Mouse (Mus musculus) forebrain, embryonic 15.5 days (tissue): ENCODE data around the gene Gm49373. TPM values are rescaled to one million over a fixed set of nuclear protein-coding genes. Genes with fewer than 3 reads are reported as not detected.
A peak's percentile ranks its signal among the peaks of the same experiment; 100 is the strongest.

Experiments
- ATAC-seq: fragments of 200-750 bp; cut with Nextera tagmentation; replicated peaks from 2 replicates; pipeline ENCODE4 v1.8.0; 2017; ENCODE audit warnings: mild to moderate bottlenecking, moderate TSS enrichment, moderate library complexity
- H3K27ac ChIP-seq: fragments of 300-500 bp; sonication (generic); replicated peaks from 2 replicates; pipeline ENCODE4 v1.5.1; 2015; ENCODE audit warnings: mild to moderate bottlenecking, inconsistent platforms
- H3K27me3 ChIP-seq: fragments of 300-500 bp; sonication (generic); 2 replicates; pipeline ENCODE4 v1.6.1; 2015; ENCODE audit warnings: inconsistent platforms
- H3K36me3 ChIP-seq: fragments of 300-500 bp; sonication (generic); 2 replicates; pipeline ENCODE4 v1.6.1; 2015; ENCODE audit warnings: mild to moderate bottlenecking, inconsistent platforms
- H3K4me1 ChIP-seq: fragments of 300-500 bp; sonication (generic); 2 replicates; pipeline ENCODE4 v1.6.1; 2015; ENCODE audit warnings: inconsistent platforms
- H3K4me2 ChIP-seq: fragments of 300-500 bp; sonication (generic); replicated peaks from 2 replicates; pipeline ENCODE4 v1.6.1; 2015; ENCODE audit warnings: mild to moderate bottlenecking, inconsistent platforms
- H3K4me3 ChIP-seq: fragments of 300-500 bp; sonication (generic); 2 replicates; pipeline ENCODE4 v1.5.1; 2015; ENCODE audit warnings: mild to moderate bottlenecking, inconsistent platforms
- H3K9ac ChIP-seq: fragments of 300-500 bp; sonication (generic); replicated peaks from 2 replicates; pipeline ENCODE4 v1.6.1; 2015; ENCODE audit warnings: mild to moderate bottlenecking, inconsistent platforms
- H3K9me3 ChIP-seq: fragments of 300-500 bp; sonication (generic); 2 replicates; pipeline ENCODE4 v1.6.1; 2016; ENCODE audit warnings: inconsistent platforms
- WGBS: fragments of 180-500 bp; shearing (Covaris S2); methylation state at CpG from one replicate; pipeline ENCODE4 v1.1.7; 2015; ENCODE audit warnings: mixed read lengths; 5-methylcytosine and 5-hydroxymethylcytosine counted together
- microRNA counts: library from miRNA; unstranded; fragments of <30 nt; microRNA quantifications from one replicate; lab custom pipeline; 2016
- microRNA-seq: library from miRNA; unstranded; fragments of <30 nt; microRNA quantifications from one replicate; pipeline ENCODE4, GENCODE M21; 2016
- polyA plus RNA-seq: library from polyadenylated mRNA; unstranded; fragments of >200 nt; fragmentation: Nextera tagmentation; extraction: Ambion mirVana; gene quantifications from 2 replicates; pipeline ENCODE4 v1.2.1, GENCODE M21; 2015

Gm49373 gene
- polyA plus RNA-seq, 1 experiment from 2014 or later, result 1.3 TPM

DNA sequence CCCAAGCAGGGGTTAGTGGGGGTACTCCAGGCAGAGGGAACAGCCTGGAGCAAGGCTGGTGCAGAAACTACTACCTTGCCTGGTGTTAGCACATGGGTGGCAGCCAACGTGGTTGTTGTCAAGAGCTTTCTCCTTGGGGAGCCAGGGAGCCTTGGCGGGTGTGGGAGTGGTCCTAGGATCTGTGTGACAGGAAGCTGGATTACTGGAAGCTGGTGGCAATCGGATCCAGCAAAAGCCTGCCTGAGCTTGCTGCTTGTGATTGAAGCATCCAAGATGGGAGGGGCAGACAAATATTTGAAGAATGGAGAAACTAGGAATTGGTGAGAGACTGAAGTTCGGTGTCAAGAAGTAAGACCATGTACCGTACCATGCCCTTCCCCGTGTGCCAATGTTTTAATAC is 50.6 kb downstream of the Gm49373 start:
- peaks cover 21% of the 10 kb centered on the region for H3K27me3 ChIP-seq

DNA sequence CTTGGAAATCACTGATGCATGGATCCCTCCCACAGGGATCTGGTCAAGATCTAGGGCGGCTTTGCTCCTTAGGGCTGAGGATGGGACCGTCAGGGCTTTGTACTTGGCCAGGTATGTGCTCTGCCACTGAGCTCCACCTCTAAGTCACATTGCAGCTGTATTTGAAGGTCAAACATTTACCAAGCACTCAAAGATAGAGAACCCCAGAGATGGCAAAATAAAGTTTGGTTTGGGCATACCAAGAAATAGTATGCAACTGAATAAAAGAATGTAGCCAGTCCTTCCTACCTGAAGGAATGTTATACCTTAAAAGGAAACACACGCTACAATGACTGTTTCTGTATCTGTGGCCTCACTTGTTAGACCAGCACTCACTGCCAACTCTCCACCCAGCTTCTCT is 51.5 kb downstream of the Gm49373 start:
- Histone ChIP-seq H3K9me3 (no peaks in the 10 kb centered on the region), H3K9ac (no peak overlapping the region), H3K36me3 (no peaks in the 10 kb centered on the region), H3K4me1 (no peaks in the 10 kb centered on the region), H3K27me3 (peaks cover 30% of the 10 kb centered on the region), H3K4me2 (no peak overlapping the region), H3K4me3 (no peak overlapping the region), H3K27ac (no peak overlapping the region)
- ATAC-seq, result no peak
- WGBS, result 77% methylated on average over 3 of the region's 3 CpGs

More for the DNA sequence above, 50.6 kb downstream of the Gm49373 start:
- Histone ChIP-seq H3K4me3 (no peak overlapping the region), H3K9ac (no peak overlapping the region), H3K27ac (no peak overlapping the region), H3K36me3 (no peaks in the 10 kb centered on the region), H3K9me3 (no peaks in the 10 kb centered on the region), H3K4me2 (no peak overlapping the region), H3K4me1 (no peaks in the 10 kb centered on the region)
- 66% methylated on average over 6 of the region's 6 CpGs for WGBS
- ATAC-seq, result no peak

DNA sequence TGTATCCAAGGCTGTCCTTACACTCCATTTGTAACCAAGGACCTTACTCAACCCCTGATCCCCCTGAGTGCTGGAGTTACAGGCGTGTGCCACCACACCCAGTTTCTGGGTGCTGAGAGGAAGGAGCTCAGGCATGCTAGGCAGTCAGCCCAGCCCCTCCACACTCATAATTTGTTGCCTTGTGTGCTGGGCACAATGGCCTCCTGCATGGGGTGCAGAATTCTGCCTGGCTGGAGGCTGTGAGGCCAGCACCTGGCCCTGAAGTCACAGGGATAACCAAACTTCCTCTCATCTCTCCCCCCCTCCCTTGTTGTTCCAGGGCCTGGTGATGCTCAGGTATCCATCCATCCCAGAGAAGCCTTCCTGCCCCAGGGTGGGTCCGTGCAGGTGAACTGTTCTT is 54.3 kb downstream of the Gm49373 start:
- Histone ChIP-seq H3K36me3 (no peaks in the 10 kb centered on the region), H3K4me3 (no peak overlapping the region), H3K4me1 (peaks cover 11% of the 10 kb centered on the region), H3K9ac (no peak overlapping the region), H3K9me3 (no peaks in the 10 kb centered on the region), H3K27ac (no peak overlapping the region), H3K4me2 (no peak overlapping the region), H3K27me3 (peaks cover 51% of the 10 kb centered on the region)
- no peak for ATAC-seq
- 72% methylated on average over 2 of the region's 2 CpGs for WGBS

DNA sequence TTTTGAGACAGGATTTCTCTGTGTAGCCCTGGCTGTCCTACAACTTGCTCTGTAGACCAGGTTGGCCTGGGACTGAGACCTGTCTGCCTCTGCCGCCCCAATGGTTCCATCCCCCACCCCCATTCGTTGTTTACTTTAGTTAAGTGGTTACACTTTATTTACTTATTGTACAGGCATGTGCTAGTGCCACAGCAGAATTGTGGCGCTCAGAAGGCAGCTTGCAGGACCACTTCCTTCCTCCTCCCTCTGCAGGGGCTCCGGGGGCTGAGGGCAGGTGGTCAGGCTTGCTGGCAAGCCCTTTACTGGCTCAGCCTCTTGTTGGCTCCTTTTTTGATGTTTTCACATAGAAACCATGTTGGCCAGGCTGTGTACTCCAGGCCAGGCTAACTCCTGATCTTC is 55.7 kb downstream of the Gm49373 start:
- Histone ChIP-seq H3K27me3 (peaks cover 51% of the 10 kb centered on the region), H3K4me3 (no peak overlapping the region), H3K4me2 (no peak overlapping the region)

DNA sequence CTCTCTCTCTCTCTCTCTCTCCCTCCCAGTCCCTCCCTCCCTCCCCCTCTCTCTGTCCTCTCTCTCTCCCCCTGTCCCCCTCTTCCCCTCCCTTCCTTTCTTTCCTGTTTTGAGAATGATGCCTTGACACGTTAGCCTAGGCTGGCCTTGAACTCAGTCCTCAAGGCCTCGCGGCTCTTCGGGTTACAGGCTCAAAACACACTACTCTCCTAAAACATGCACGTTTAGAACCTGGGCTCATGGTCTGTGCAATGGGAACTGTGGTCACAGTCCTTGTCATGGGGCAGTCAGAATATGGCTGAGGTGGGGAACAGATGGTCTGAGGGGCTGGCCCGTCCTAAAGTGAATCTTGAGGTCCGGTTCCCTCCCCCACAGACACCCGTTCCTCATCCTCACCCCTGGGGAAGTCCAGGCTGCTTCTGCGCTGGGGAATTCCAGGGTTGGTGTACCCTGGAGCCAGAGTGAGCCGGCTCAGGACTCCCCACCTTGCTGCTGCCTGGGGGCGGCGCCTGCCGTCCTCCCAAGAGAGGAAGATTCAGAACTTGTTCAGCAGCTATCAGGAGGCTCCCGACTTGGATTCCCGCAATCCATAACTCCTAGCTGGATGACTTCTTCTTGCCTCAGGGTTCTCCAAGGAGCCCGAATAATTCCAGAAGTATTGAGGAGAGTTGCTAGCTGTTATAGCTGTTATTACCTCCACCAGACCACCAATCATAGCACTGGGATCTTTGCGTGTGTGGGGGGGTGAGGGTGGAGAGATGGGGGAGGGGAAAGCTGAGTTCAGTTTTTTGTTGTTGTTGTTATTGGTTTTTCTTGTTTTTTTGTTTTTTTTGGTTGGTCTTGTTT is 56.3 kb downstream of the Gm49373 start:
- Histone ChIP-seq H3K4me1 (peaks cover 11% of the 10 kb centered on the region), H3K27me3 (peaks cover 51% of the 10 kb centered on the region), H3K36me3 (no peaks in the 10 kb centered on the region), H3K4me2 (no peak overlapping the region), H3K27ac (no peak overlapping the region), H3K9me3 (no peaks in the 10 kb centered on the region), H3K4me3 (no peak overlapping the region), H3K9ac (no peak overlapping the region)
- 7% methylated on average over 17 of the region's 17 CpGs for WGBS
- ATAC-seq, result no peak

More for the DNA sequence above, 55.7 kb downstream of the Gm49373 start:
- 33% methylated on average over 4 of the region's 4 CpGs for WGBS
- H3K36me3 ChIP-seq, result no peaks in the 10 kb centered on the region
- H3K9ac ChIP-seq, result no peak overlapping the region
- H3K27ac ChIP-seq, result no peak overlapping the region
- H3K9me3 ChIP-seq, result no peaks in the 10 kb centered on the region
- H3K4me1 ChIP-seq, result peaks cover 11% of the 10 kb centered on the region
- ATAC-seq, result no peak

DNA sequence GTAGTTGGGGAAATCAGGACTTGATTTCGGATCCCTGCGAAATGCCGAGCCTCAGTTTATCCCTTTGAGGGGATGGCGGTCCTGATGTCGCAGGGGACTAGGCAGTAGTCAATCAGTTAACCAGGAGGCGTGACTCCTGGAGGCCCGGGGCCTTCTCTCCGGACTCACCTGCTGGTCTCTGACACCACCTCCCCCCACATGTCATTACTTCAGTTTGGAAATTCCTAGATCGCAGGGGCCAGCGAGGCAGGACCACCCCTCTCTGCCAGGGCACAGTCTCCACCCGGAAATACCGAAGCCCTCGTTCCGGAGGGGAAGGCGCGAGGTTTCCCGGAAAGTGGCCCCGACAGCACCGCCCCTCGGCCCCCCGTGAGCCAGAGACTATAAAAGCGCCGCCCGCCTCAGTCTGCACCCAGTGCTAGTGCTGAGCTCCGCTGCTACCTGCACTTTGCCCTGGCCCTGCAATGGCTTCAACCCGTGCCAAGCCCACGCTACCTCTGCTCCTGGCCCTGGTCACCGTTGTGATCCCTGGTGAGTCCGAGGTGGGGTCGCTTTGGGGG is 57.2 kb downstream of the Gm49373 start, which contains the start of gene Icam1:
Gene Icam1, plus strand, starts transcription at position 415 of the 560 bp plus-strand sequence.
- H3K4me2 ChIP-seq, result peak within 1 kb of the TSS; percentile 37
- no peak for ATAC-seq
- WGBS, result 2% methylated on average over 30 of the region's 30 CpGs
- H3K9ac ChIP-seq, result no peak within 1 kb of the TSS
- H3K4me3 ChIP-seq, result peak within 1 kb of the TSS; percentile 25
- H3K36me3 ChIP-seq, result no peaks in the 10 kb centered on the region
- peaks cover 11% of the 10 kb centered on the region for H3K4me1 ChIP-seq
- H3K9me3 ChIP-seq, result no peaks in the 10 kb centered on the region
- H3K27me3 ChIP-seq, result peaks cover 51% of the 10 kb centered on the region
- no peak within 1 kb of the TSS for H3K27ac ChIP-seq

DNA sequence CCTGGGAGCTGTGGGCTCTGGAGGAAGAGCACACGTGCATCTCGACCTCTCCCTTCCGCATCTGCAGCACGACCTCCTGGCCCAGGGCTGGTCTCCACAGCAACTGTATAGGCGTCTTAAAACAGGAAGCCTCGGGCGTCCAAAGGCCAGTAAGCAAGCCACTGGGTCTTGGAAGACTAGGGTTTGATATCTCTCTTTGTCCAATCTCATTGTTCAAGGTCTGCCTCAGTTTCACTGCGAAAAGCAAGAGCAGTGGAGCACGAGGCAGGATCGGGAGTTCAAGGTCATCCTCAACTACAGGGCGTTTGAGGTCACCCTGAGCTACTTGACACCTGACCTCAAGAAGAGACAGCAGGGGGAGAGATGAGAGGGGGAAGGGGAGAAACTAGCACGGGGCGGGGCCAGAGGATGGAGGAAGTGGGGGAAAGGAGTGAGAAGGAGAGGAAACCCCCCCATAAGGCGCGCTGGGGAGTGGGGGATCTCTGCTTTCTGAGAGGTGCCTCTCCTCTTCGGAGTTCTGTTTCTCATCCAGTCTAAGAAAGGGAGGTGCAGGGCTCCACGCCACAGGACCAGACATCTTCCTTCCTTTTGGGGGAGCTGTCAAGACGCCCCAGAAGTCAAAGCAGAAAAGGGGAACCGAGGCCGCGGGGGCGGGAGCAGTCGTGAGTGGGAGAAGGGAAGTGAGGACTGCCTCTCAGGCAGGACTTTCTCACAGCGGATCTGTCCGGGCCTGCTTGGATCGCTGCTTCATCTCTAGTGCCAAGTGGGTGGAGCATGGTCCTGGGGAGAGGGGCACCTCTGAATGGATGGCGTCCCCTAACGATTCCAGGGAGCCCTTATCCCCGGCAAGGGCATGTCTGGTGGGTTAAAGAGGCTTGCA is 58.0 kb downstream of the Gm49373 start:
- H3K27me3 ChIP-seq, result peaks cover 51% of the 10 kb centered on the region
- no peak overlapping the region for H3K9ac ChIP-seq
- no peak overlapping the region for H3K27ac ChIP-seq

More for the DNA sequence above, 58.0 kb downstream of the Gm49373 start:
- H3K4me1 ChIP-seq, result peaks cover 11% of the 10 kb centered on the region
- H3K4me3 ChIP-seq, result peak overlapping the region; percentile 25; the same call in 1 of the 2 replicates
- WGBS, result 4% methylated on average over 29 of the region's 29 CpGs
- peak overlapping the region; percentile 37 for H3K4me2 ChIP-seq
- no peaks in the 10 kb centered on the region for H3K36me3 ChIP-seq
- ATAC-seq, result no peak
- no peaks in the 10 kb centered on the region for H3K9me3 ChIP-seq

MicroRNA genes within 50 kb of the gene (microRNA counts, 519-probe panel; counts per million panel counts)
- 3,042 counts per million, percentile 73 among the panel's probes with 10 or more counts for microRNA mmu-miR-1900 (lab: Ali Mortazavi, UCI)

Small RNAs within 50 kb of the gene (microRNA-seq; reads per million reads assigned to microRNA genes)
- gene Mir1900, result not detected
- not detected for gene Mir7082

Other genes starting within 250 kb of the Gm49373 start
- 2.9 and 3.5 TPM in 2 replicates for gene A230050P20Rik, start 204.5 kb downstream of the Gm49373 start, polyA plus RNA-seq
- 15.4 and 15.6 TPM in 2 replicates for gene Angptl6, start 193.4 kb downstream of the Gm49373 start, polyA plus RNA-seq
- gene Ppan, start 184.9 kb downstream of the Gm49373 start, polyA plus RNA-seq, result 57.1 and 59.0 TPM in 2 replicates
- 267 and 288 TPM in 2 replicates for gene Eif3g, start 174.5 kb downstream of the Gm49373 start, polyA plus RNA-seq
- gene Dnmt1, start 113.2 kb downstream of the Gm49373 start, polyA plus RNA-seq, result 80.0 and 84.6 TPM in 2 replicates
- 6.9 and 7.5 TPM in 2 replicates for gene S1pr2, start 96.3 kb downstream of the Gm49373 start, polyA plus RNA-seq
- 112 and 115 TPM in 2 replicates for gene Mrpl4, start 70.4 kb downstream of the Gm49373 start, polyA plus RNA-seq
- gene Icam1, start 57.1 kb downstream of the Gm49373 start, polyA plus RNA-seq, result 2.8 and 3.0 TPM in 2 replicates
- 0.25 TPM in 1 of 2 replicates, not detected in the other for gene Icam4, start 43.7 kb downstream of the Gm49373 start, polyA plus RNA-seq
- gene Icam5, start 41.0 kb downstream of the Gm49373 start, polyA plus RNA-seq, result 1.5 and 2.2 TPM in 2 replicates
- 0.37 and 2.2 TPM in 2 replicates for gene Zglp1, start 6.0 kb downstream of the Gm49373 start, polyA plus RNA-seq
- gene Fdx1l, start 518 bp upstream of the Gm49373 start, polyA plus RNA-seq, result 52.2 and 58.9 TPM in 2 replicates
- gene Gm38431, start 18.9 kb upstream of the Gm49373 start, polyA plus RNA-seq, result 1.0 and 1.3 TPM in 2 replicates
- gene Raver1, start 18.9 kb upstream of the Gm49373 start, polyA plus RNA-seq, result 36.8 and 42.0 TPM in 2 replicates
- 10.3 and 11.1 TPM in 2 replicates for gene Tyk2, start 58.1 kb upstream of the Gm49373 start, polyA plus RNA-seq
- gene Cdc37, start 76.9 kb upstream of the Gm49373 start, polyA plus RNA-seq, result 217 and 221 TPM in 2 replicates
- gene Pde4a, start 92.6 kb upstream of the Gm49373 start, polyA plus RNA-seq, result 23.7 and 25.9 TPM in 2 replicates
- 71.6 and 72.5 TPM in 2 replicates for gene Keap1, start 166.3 kb upstream of the Gm49373 start, polyA plus RNA-seq
- gene S1pr5, start 175.3 kb upstream of the Gm49373 start, polyA plus RNA-seq, result 1.6 TPM in 2 replicates
- 53.1 and 55.0 TPM in 2 replicates for gene Atg4d, start 192.2 kb upstream of the Gm49373 start, polyA plus RNA-seq
- gene Kri1, start 214.9 kb upstream of the Gm49373 start, polyA plus RNA-seq, result 18.0 and 18.1 TPM in 2 replicates
- 91.3 and 97.9 TPM in 2 replicates for gene Cdkn2d, start 218.3 kb upstream of the Gm49373 start, polyA plus RNA-seq
- 1.1 and 1.4 TPM in 2 replicates for gene Ap1m2, start 239.2 kb upstream of the Gm49373 start, polyA plus RNA-seq
- 77.4 and 77.8 TPM in 2 replicates for gene Slc44a2, start 247.6 kb upstream of the Gm49373 start, polyA plus RNA-seq